Mouse (Mus musculus) cerebellum, adult 11-12 months (tissue): ENCODE measurements at regions not wholly inside any gene's neighbourhood (a gene's known extent, or its start where the extent isn't known, plus 50 kb on each side); places are given as distances from the start of the nearest gene placed in this dataset.
A peak's percentile ranks its signal among the peaks of the same experiment; 100 is the strongest.

ENCODE experiments used
- DNase-seq: peaks from one replicate; pipeline ENCODE4 v3.0.0; 2022

DNA sequence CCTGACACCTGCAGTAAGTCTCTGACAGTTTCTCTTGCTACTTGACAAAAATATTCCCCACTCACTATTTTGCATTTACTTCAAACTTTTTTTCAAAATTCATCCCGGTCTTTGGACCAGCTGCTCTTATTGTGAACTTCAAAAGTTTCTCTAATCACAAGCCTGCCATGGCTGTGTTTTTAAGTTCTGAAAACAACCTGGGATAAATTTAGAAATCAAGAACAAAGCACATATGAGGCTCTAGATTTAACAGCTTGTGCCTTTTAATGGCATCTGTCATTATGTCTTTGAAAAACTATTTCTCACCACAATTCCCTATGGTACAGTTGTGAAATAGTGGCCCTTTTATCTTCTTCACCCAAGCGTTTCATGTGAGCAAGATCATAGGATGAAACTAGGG lies 232.4 kb upstream of the Kcnd2 start:
- DNase-seq, result no peak

DNA sequence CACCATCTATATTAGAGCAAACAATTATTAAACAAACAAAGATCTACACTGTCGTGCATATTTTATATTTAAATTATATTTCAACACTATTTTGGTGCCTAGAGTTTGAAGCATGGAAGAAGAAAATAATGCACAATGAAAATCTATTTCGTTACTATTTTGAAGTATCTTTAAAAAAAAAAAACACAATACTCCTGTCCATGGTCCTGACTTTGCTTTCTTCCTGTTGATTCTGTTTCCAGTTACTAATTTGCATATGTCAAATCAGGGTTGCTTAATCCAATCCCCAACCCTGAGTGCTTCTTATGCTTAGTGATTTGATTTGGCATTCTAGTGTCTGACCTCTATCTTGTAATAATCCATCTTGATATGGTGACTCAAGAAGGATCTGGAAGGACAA lies 210.2 kb upstream of the Kcnd2 start:
- no peak for DNase-seq

- DNase-seq, result no peak
Measured at GRCm38 (mm10) chr6:21047924-21048323, 167.4 kb upstream of the Kcnd2 start.

GRCm38 (mm10) chr6:21093015-21093414 lies 122.3 kb upstream of the Kcnd2 start:
- DNase-seq, result no peak

- peak; percentile 3 for DNase-seq
Measured at GRCm38 (mm10) chr6:21111238-21111992, 103.9 kb upstream of the Kcnd2 start.

- no peak for DNase-seq
Measured at GRCm38 (mm10) chr6:21122119-21122518, 93.2 kb upstream of the Kcnd2 start.

DNA sequence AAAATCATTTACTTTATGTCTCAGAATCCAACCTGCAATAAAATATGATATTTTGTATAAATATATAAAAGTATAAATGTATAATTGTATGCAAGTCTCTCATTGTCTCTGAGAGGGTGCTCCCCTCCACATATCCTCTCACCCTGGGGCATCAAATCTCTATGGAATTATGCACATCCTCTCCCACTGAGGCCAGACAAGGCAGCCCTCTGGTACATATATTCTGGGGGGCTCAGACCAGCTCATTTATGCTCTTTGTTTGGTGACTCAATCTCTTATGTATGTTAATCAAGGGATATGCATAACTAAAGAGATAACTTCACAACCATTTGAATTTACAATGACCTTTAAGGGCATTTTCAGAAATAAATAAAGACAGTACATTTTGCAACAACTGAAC lies 92.5 kb upstream of the Kcnd2 start:
- no peak for DNase-seq
